Mouse (Mus musculus) heart, embryonic 15.5 days (tissue): ENCODE results near the gene Dhrs3. TPM values are rescaled to one million over a fixed set of nuclear protein-coding genes. Genes with fewer than 3 reads are reported as not detected.

Source experiments
- ATAC-seq: fragments of 200-750 bp; cut with Nextera tagmentation; replicated peaks from 2 replicates; pipeline ENCODE4 v1.8.0; 2017; ENCODE audit warnings: low read depth, moderate TSS enrichment; ENCODE audit not compliant: insufficient number of reproducible peaks, insufficient read depth, low FRiP score
- H3K27ac ChIP-seq: fragments of 300-500 bp; sonication (generic); 2 replicates; pipeline ENCODE4 v1.5.1; 2015; ENCODE audit warnings: mild to moderate bottlenecking, inconsistent platforms
- H3K27me3 ChIP-seq: fragments of 300-500 bp; sonication (generic); 2 replicates; pipeline ENCODE4 v1.6.1; 2015; ENCODE audit warnings: inconsistent platforms
- H3K36me3 ChIP-seq: fragments of 300-500 bp; sonication (generic); 2 replicates; pipeline ENCODE4 v1.6.1; 2015; ENCODE audit warnings: mild to moderate bottlenecking, inconsistent platforms
- H3K4me1 ChIP-seq: fragments of 300-500 bp; sonication (generic); replicated peaks from 2 replicates; pipeline ENCODE4 v1.6.1; 2015; ENCODE audit warnings: inconsistent platforms
- H3K4me2 ChIP-seq: fragments of 300-500 bp; sonication (generic); 2 replicates; pipeline ENCODE4 v1.6.1; 2015; ENCODE audit warnings: inconsistent platforms, mild to moderate bottlenecking, moderate library complexity
- H3K4me3 ChIP-seq: fragments of 300-500 bp; sonication (generic); 2 replicates; pipeline ENCODE4 v1.5.1; 2015; ENCODE audit warnings: mild to moderate bottlenecking, inconsistent platforms
- H3K9ac ChIP-seq: fragments of 300-500 bp; sonication (generic); 2 replicates; pipeline ENCODE4 v1.6.1; 2015; ENCODE audit warnings: mild to moderate bottlenecking, inconsistent platforms
- H3K9me3 ChIP-seq: fragments of 300-500 bp; sonication (generic); replicated peaks from 2 replicates; pipeline ENCODE4 v1.6.1; 2016; ENCODE audit warnings: inconsistent platforms
- WGBS: fragments of 180-500 bp; shearing (Covaris S2); methylation state at CpG from one replicate; pipeline ENCODE4 v1.1.7; 2015; ENCODE audit warnings: mixed read lengths; 5-methylcytosine and 5-hydroxymethylcytosine counted together
- polyA plus RNA-seq: library from polyadenylated mRNA; unstranded; fragments of >200 nt; fragmentation: Nextera tagmentation; extraction: Ambion mirVana; gene quantifications from 2 replicates; pipeline ENCODE4 v1.2.1, GENCODE M21; 2015

Dhrs3 gene
- polyA plus RNA-seq, 1 experiment from 2014 or later, result 36.3 TPM

GRCm38 (mm10) chr4:144916520-144916919 lies 23.9 kb downstream of the Dhrs3 start:
- Histone ChIP-seq H3K9me3 (no peaks in the 10 kb centered on the region), H3K9ac (no peak overlapping the region), H3K4me3 (no peak overlapping the region), H3K4me1 (no peaks in the 10 kb centered on the region), H3K36me3 (peaks cover 5% of the 10 kb centered on the region; the same call in 1 of the 2 replicates), H3K27ac (no peak overlapping the region), H3K27me3 (0 out of 2 replicates have a peak, but pooled peaks cover 3% of the 10 kb centered on the region), H3K4me2 (no peak overlapping the region)
- 79% methylated on average over 6 of the region's 6 CpGs for WGBS
- no peak for ATAC-seq

GRCm38 (mm10) chr4:144917101-144917500 lies 24.5 kb downstream of the Dhrs3 start:
- Histone ChIP-seq H3K27me3 (no peaks in the 10 kb centered on the region), H3K4me1 (no peaks in the 10 kb centered on the region), H3K4me3 (no peak overlapping the region), H3K4me2 (no peak overlapping the region), H3K27ac (no peak overlapping the region), H3K9me3 (no peaks in the 10 kb centered on the region), H3K9ac (no peak overlapping the region), H3K36me3 (peaks cover 5% of the 10 kb centered on the region; the same call in 1 of the 2 replicates)
- WGBS, result 52% methylated on average over 4 of the region's 4 CpGs
- ATAC-seq, result no peak

- Histone ChIP-seq H3K27me3 (no peaks in the 10 kb centered on the region), H3K36me3 (peaks cover 5% of the 10 kb centered on the region; the same call in 1 of the 2 replicates), H3K4me3 (no peak overlapping the region), H3K9me3 (no peaks in the 10 kb centered on the region), H3K4me1 (no peaks in the 10 kb centered on the region), H3K27ac (no peak overlapping the region), H3K4me2 (no peak overlapping the region), H3K9ac (no peak overlapping the region)
- ATAC-seq, result no peak
- WGBS, result 93% methylated on average over 10 of the region's 10 CpGs
Observed at GRCm38 (mm10) chr4:144918501-144918900, 25.9 kb downstream of the Dhrs3 start.

GRCm38 (mm10) chr4:144928693-144929436 lies 36.2 kb downstream of the Dhrs3 start:
- Histone ChIP-seq H3K4me3 (no peak overlapping the region), H3K4me2 (no peak overlapping the region), H3K36me3 (peaks cover 1% of the 10 kb centered on the region; the same call in 1 of the 2 replicates), H3K9ac (no peak overlapping the region), H3K4me1 (peaks cover 34% of the 10 kb centered on the region), H3K27ac (peak overlapping the region; percentile 95; the same call in 1 of the 2 replicates), H3K9me3 (no peaks in the 10 kb centered on the region), H3K27me3 (no peaks in the 10 kb centered on the region)
- WGBS, result 80% methylated on average over 5 of the region's 5 CpGs
- ATAC-seq, result no peak

GRCm38 (mm10) chr4:144929811-144930221 lies 37.2 kb downstream of the Dhrs3 start:
- peak; percentile 70 for ATAC-seq
- Histone ChIP-seq H3K27me3 (no peaks in the 10 kb centered on the region), H3K4me2 (peak overlapping the region; percentile 48), H3K9me3 (no peaks in the 10 kb centered on the region), H3K4me3 (no peak overlapping the region), H3K4me1 (peaks cover 34% of the 10 kb centered on the region), H3K36me3 (no peaks in the 10 kb centered on the region; the same call in 1 of the 2 replicates), H3K27ac (peak overlapping the region; percentile 95), H3K9ac (0 out of 2 replicates have a peak overlapping the region, but pooled peaks have one; percentile 26)
- WGBS, result 46% methylated on average over 1 of the region's 1 CpGs

GRCm38 (mm10) chr4:144930366-144930765 lies 37.7 kb downstream of the Dhrs3 start:
- Histone ChIP-seq H3K36me3 (no peaks in the 10 kb centered on the region; the same call in 1 of the 2 replicates), H3K9me3 (no peaks in the 10 kb centered on the region), H3K4me1 (peaks cover 34% of the 10 kb centered on the region), H3K27ac (peak overlapping the region; percentile 95), H3K27me3 (no peaks in the 10 kb centered on the region), H3K9ac (no peak overlapping the region), H3K4me2 (peak overlapping the region; percentile 48), H3K4me3 (no peak overlapping the region)
- ATAC-seq, result peak; percentile 87
- WGBS, result 6% methylated on average over 10 of the region's 10 CpGs

GRCm38 (mm10) chr4:144931167-144931566 lies 38.5 kb downstream of the Dhrs3 start:
- Histone ChIP-seq H3K4me3 (no peak overlapping the region), H3K27me3 (no peaks in the 10 kb centered on the region), H3K27ac (peak overlapping the region; percentile 95), H3K9me3 (no peaks in the 10 kb centered on the region), H3K4me1 (peaks cover 29% of the 10 kb centered on the region), H3K9ac (no peak overlapping the region), H3K36me3 (no peaks in the 10 kb centered on the region; the same call in 1 of the 2 replicates), H3K4me2 (no peak overlapping the region)
- WGBS, result 77% methylated on average over 7 of the region's 7 CpGs
- no peak for ATAC-seq

- Histone ChIP-seq H3K27ac (no peak overlapping the region), H3K9me3 (no peaks in the 10 kb centered on the region), H3K36me3 (no peaks in the 10 kb centered on the region), H3K4me1 (peaks cover 19% of the 10 kb centered on the region), H3K4me2 (no peak overlapping the region), H3K9ac (no peak overlapping the region), H3K27me3 (no peaks in the 10 kb centered on the region), H3K4me3 (no peak overlapping the region)
- WGBS, result 23% methylated on average over 1 of the region's 1 CpGs
- ATAC-seq, result no peak
Observed at GRCm38 (mm10) chr4:144934501-144934900, 41.9 kb downstream of the Dhrs3 start.

GRCm38 (mm10) chr4:144936563-144937154 lies 44.0 kb downstream of the Dhrs3 start:
- WGBS, result 80% methylated on average over 3 of the region's 3 CpGs
- H3K27me3 ChIP-seq, result no peaks in the 10 kb centered on the region

GRCm38 (mm10) chr4:144939847-144940411 lies 47.3 kb downstream of the Dhrs3 start:
- Histone ChIP-seq H3K4me3 (no peak overlapping the region), H3K4me1 (no peaks in the 10 kb centered on the region), H3K27ac (no peak overlapping the region), H3K9me3 (no peaks in the 10 kb centered on the region), H3K9ac (no peak overlapping the region), H3K4me2 (no peak overlapping the region), H3K27me3 (no peaks in the 10 kb centered on the region), H3K36me3 (no peaks in the 10 kb centered on the region)
- no peak for ATAC-seq
- 78% methylated on average over 4 of the region's 4 CpGs for WGBS

More at GRCm38 (mm10) chr4:144936563-144937154, 44.0 kb downstream of the Dhrs3 start:
- Histone ChIP-seq H3K27ac (no peak overlapping the region), H3K36me3 (no peaks in the 10 kb centered on the region), H3K4me2 (no peak overlapping the region), H3K4me1 (no peaks in the 10 kb centered on the region), H3K4me3 (no peak overlapping the region), H3K9ac (no peak overlapping the region), H3K9me3 (no peaks in the 10 kb centered on the region)
- no peak for ATAC-seq

GRCm38 (mm10) chr4:144940796-144941462 lies 48.3 kb downstream of the Dhrs3 start:
- H3K4me1 ChIP-seq, result no peaks in the 10 kb centered on the region
- no peaks in the 10 kb centered on the region for H3K36me3 ChIP-seq
- H3K9me3 ChIP-seq, result no peaks in the 10 kb centered on the region
- H3K4me3 ChIP-seq, result no peak overlapping the region
- no peak overlapping the region for H3K9ac ChIP-seq
- H3K27me3 ChIP-seq, result no peaks in the 10 kb centered on the region
- WGBS, result 55% methylated on average over 13 of the region's 13 CpGs
- no peak overlapping the region for H3K4me2 ChIP-seq
- no peak overlapping the region for H3K27ac ChIP-seq
- no peak for ATAC-seq
